Mouse (Mus musculus) liver, embryonic 14.5 days (tissue): ENCODE measurements around the gene Maml3.

ENCODE experiments used
- CTCF ChIP-seq: IDR thresholded peaks from 2 replicates; pipeline ENCODE4 v1.5.1; 2016; ENCODE audit warnings: antibody characterized with exemption, low read depth, control low read depth
- EP300 ChIP-seq: IDR thresholded peaks from 2 replicates; pipeline ENCODE4 v1.6.1; 2016; ENCODE audit warnings: antibody characterized with exemption, low read depth

- TF ChIP-seq CTCF (no peak), EP300 (no peak)
These were observed 410.3 kb downstream of the Maml3 start for GRCm38 (mm10) chr3:51694576-51694975.
